Mouse (Mus musculus): ENCODE measurements at regions not wholly inside any gene's neighbourhood (a gene's known extent, or its start where the extent isn't known, plus 50 kb on each side); places are given as distances from the start of the nearest gene placed in this dataset.

- no peak for TF ChIP-seq MAFK (IDR thresholded peaks at IDR 0.05; ENCODE audit: insufficient read depth, low read depth, low read length)
- TF ChIP-seq ZNF384 (IDR thresholded peaks at IDR 0.05; ENCODE audit: low read depth, low read length), result no peak
- TF ChIP-seq HCFC1 (IDR thresholded peaks at IDR 0.05; ENCODE audit: borderline replicate concordance, insufficient read depth, low read length), result no peak
- no peak for TF ChIP-seq CHD2 (IDR thresholded peaks at IDR 0.05; ENCODE audit: low read depth, low read length)
- TF ChIP-seq ZC3H11A (IDR thresholded peaks at IDR 0.05; ENCODE audit: borderline replicate concordance, low read depth, low read length), result no peak
Measured at GRCm38 (mm10) chr15:63497207-63497606, 347.8 kb downstream of the Gsdmc2 start.

All from ES-E14 (cell line).